Mouse (Mus musculus): Measurements from ENCODE around the gene Ccdc124. TPM values are rescaled to one million over a fixed set of nuclear protein-coding genes. Genes with fewer than 3 reads are reported as not detected.
A peak's percentile ranks its signal among the peaks of the same experiment; 100 is the strongest.

The Ccdc124 gene
- polyA plus RNA-seq, 1 experiment, result 53.4 TPM

GRCm38 (mm10) chr8:70839408-70840351 is 34.1 kb downstream of the Ccdc124 start, which contains the start of gene Arrdc2:
Gene Arrdc2, minus strand, starts transcription at chr8:70839720.
- peak; percentile 98 for DNase-seq
- TF ChIP-seq POLR2A (IDR thresholded peaks at IDR 0.05; ENCODE audit: control insufficient read depth, extremely low read depth, insufficient read depth, low read length, poor library complexity), result peak; percentile 99
- TF ChIP-seq CTCF (IDR thresholded peaks at IDR 0.05; ENCODE audit: borderline replicate concordance, control insufficient read depth, extremely low read depth, insufficient read depth, low read length, poor library complexity), result peak; percentile 28; the same call in 1 of the 2 replicates
- peak within 1 kb of the TSS; percentile 83 for H3K27ac ChIP-seq (ENCODE audit: control insufficient read depth, insufficient read depth, low read length)
- no peaks in the 10 kb centered on the region for H3K36me3 ChIP-seq (ENCODE audit: control insufficient read depth, insufficient read depth, low read length)
- 2% methylated on average over 55 of the region's 55 CpGs for WGBS
- peak within 1 kb of the TSS; percentile 73 for H3K4me3 ChIP-seq (ENCODE audit: control insufficient read depth, insufficient read depth, low read length)
- peaks cover 16% of the 10 kb centered on the region for H3K4me1 ChIP-seq (replicated peaks; ENCODE audit: control insufficient read depth, insufficient read depth, low read length)
- H3K27me3 ChIP-seq (ENCODE audit: control insufficient read depth, insufficient read depth, low read length), result no peaks in the 10 kb centered on the region

GRCm38 (mm10) chr8:70838654-70839407 is 34.9 kb downstream of the Ccdc124 start:
- peak overlapping the region; percentile 73 for H3K4me3 ChIP-seq (ENCODE audit: control insufficient read depth, insufficient read depth, low read length)
- H3K36me3 ChIP-seq (ENCODE audit: control insufficient read depth, insufficient read depth, low read length), result no peaks in the 10 kb centered on the region
- H3K27ac ChIP-seq (ENCODE audit: control insufficient read depth, insufficient read depth, low read length), result peak overlapping the region; percentile 83
- H3K4me1 ChIP-seq (replicated peaks; ENCODE audit: control insufficient read depth, insufficient read depth, low read length), result peaks cover 17% of the 10 kb centered on the region
- no peaks in the 10 kb centered on the region for H3K27me3 ChIP-seq (ENCODE audit: control insufficient read depth, insufficient read depth, low read length)
- no peak for DNase-seq
- no peak; the same call in 1 of the 2 replicates for TF ChIP-seq CTCF (IDR thresholded peaks at IDR 0.05; ENCODE audit: borderline replicate concordance, control insufficient read depth, extremely low read depth, insufficient read depth, low read length, poor library complexity)
- TF ChIP-seq POLR2A (IDR thresholded peaks at IDR 0.05; ENCODE audit: control insufficient read depth, extremely low read depth, insufficient read depth, low read length, poor library complexity), result no peak
- 2% methylated on average over 66 of the region's 66 CpGs for WGBS

GRCm38 (mm10) chr8:70836666-70837065 is 37.1 kb downstream of the Ccdc124 start:
- no peak for DNase-seq
- Histone ChIP-seq H3K27ac (ENCODE audit: control insufficient read depth, insufficient read depth, low read length) (no peak overlapping the region), H3K27me3 (ENCODE audit: control insufficient read depth, insufficient read depth, low read length) (no peaks in the 10 kb centered on the region), H3K4me3 (ENCODE audit: control insufficient read depth, insufficient read depth, low read length) (no peak overlapping the region), H3K4me1 (replicated peaks; ENCODE audit: control insufficient read depth, insufficient read depth, low read length) (peaks cover 31% of the 10 kb centered on the region), H3K36me3 (ENCODE audit: control insufficient read depth, insufficient read depth, low read length) (no peaks in the 10 kb centered on the region)
- no peak for TF ChIP-seq CTCF (IDR thresholded peaks at IDR 0.05; ENCODE audit: borderline replicate concordance, control insufficient read depth, extremely low read depth, insufficient read depth, low read length, poor library complexity)
- no peak for TF ChIP-seq POLR2A (IDR thresholded peaks at IDR 0.05; ENCODE audit: control insufficient read depth, extremely low read depth, insufficient read depth, low read length, poor library complexity)
- 95% methylated on average over 12 of the region's 12 CpGs for WGBS

DNA sequence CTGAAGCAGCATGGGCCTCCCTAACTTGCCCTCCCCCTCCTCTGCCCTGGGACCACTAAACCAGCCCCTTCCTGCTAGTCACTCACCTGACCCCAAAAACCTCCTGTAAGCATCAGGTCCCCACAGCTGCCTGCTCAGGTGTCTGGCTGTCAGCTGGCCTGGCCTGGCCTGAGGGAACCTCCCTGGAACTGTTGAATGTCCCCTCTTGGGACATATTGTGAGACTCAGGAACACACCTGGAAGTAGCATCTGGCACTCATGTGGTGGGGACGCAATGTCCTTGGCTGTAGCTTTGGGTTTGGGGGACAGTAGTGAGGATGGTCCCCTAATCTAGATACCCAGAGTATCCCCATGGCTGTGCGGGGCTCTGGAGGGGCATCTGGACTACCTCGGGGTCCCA is 39.7 kb downstream of the Ccdc124 start:
- no peak overlapping the region for H3K4me3 ChIP-seq (ENCODE audit: control insufficient read depth, insufficient read depth, low read length)
- no peak overlapping the region for H3K27ac ChIP-seq (ENCODE audit: control insufficient read depth, insufficient read depth, low read length)
- H3K4me1 ChIP-seq (replicated peaks; ENCODE audit: control insufficient read depth, insufficient read depth, low read length), result peaks cover 23% of the 10 kb centered on the region
- DNase-seq, result no peak
- TF ChIP-seq CTCF (IDR thresholded peaks at IDR 0.05; ENCODE audit: borderline replicate concordance, control insufficient read depth, extremely low read depth, insufficient read depth, low read length, poor library complexity), result no peak
- no peak for TF ChIP-seq POLR2A (IDR thresholded peaks at IDR 0.05; ENCODE audit: control insufficient read depth, extremely low read depth, insufficient read depth, low read length, poor library complexity)
- H3K27me3 ChIP-seq (ENCODE audit: control insufficient read depth, insufficient read depth, low read length), result no peaks in the 10 kb centered on the region
- WGBS, result 96% methylated on average over 3 of the region's 3 CpGs
- no peaks in the 10 kb centered on the region for H3K36me3 ChIP-seq (ENCODE audit: control insufficient read depth, insufficient read depth, low read length)

DNA sequence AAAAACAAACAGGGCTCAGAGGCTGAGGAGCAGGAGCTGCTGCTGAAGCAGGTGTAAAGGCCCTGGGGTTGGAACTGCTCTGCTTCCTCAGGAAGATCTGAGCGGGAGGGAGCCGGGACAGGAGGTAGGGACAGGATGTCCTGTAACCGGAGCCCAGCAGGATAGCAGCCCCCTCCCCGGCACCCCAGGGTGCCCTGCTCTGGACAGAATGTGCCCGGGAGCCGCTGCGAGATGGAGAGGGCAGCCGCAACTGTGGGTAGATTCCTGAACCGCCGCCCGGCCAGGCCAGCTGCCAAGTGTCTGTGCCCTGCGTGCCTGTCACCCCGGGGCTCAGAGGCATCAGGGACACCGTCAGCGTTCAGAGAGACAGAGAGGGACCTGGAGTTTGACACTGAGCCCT is 40.2 kb downstream of the Ccdc124 start:
- Histone ChIP-seq H3K27ac (ENCODE audit: control insufficient read depth, insufficient read depth, low read length) (no peak overlapping the region), H3K4me1 (replicated peaks; ENCODE audit: control insufficient read depth, insufficient read depth, low read length) (peaks cover 19% of the 10 kb centered on the region), H3K36me3 (ENCODE audit: control insufficient read depth, insufficient read depth, low read length) (no peaks in the 10 kb centered on the region), H3K4me3 (ENCODE audit: control insufficient read depth, insufficient read depth, low read length) (no peak overlapping the region), H3K27me3 (ENCODE audit: control insufficient read depth, insufficient read depth, low read length) (no peaks in the 10 kb centered on the region)
- TF ChIP-seq CTCF (IDR thresholded peaks at IDR 0.05; ENCODE audit: borderline replicate concordance, control insufficient read depth, extremely low read depth, insufficient read depth, low read length, poor library complexity) (no peak), POLR2A (IDR thresholded peaks at IDR 0.05; ENCODE audit: control insufficient read depth, extremely low read depth, insufficient read depth, low read length, poor library complexity) (no peak)
- no peak for DNase-seq
- 60% methylated on average over 15 of the region's 15 CpGs for WGBS

DNA sequence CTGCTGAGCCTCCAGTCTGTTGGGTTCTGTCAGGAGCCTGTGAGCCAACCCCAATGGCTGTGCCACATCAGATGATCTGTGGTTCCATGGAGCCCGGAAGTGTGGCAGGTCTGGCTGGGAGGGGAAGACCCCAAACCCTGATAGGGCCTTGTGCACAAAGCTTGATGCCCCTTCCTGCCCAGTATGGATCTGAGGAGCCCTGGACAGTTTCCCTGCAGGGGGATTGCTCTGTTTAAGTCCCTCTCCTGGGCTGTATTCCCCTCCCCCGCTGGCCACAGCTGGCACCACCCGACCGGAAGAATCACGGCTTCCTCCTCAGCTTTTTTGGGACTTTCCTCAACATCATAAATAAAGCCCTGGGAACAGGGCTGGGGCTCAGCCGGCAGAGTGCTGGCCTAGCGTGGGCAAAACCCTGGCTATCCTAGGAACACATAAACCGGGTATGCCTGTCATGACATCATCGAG is 40.7 kb downstream of the Ccdc124 start:
- 19% methylated on average over 9 of the region's 9 CpGs for WGBS
- Histone ChIP-seq H3K27ac (ENCODE audit: control insufficient read depth, insufficient read depth, low read length) (no peak overlapping the region), H3K27me3 (ENCODE audit: control insufficient read depth, insufficient read depth, low read length) (no peaks in the 10 kb centered on the region), H3K4me1 (replicated peaks; ENCODE audit: control insufficient read depth, insufficient read depth, low read length) (peaks cover 17% of the 10 kb centered on the region), H3K4me3 (ENCODE audit: control insufficient read depth, insufficient read depth, low read length) (no peak overlapping the region), H3K36me3 (ENCODE audit: control insufficient read depth, insufficient read depth, low read length) (no peaks in the 10 kb centered on the region)
- no peak for DNase-seq
- TF ChIP-seq POLR2A (IDR thresholded peaks at IDR 0.05; ENCODE audit: control insufficient read depth, extremely low read depth, insufficient read depth, low read length, poor library complexity), result no peak
- TF ChIP-seq CTCF (IDR thresholded peaks at IDR 0.05; ENCODE audit: borderline replicate concordance, control insufficient read depth, extremely low read depth, insufficient read depth, low read length, poor library complexity), result no peak
